Mouse (Mus musculus) ES-E14 (cell line): ENCODE measurements around the gene Tmem50a.

Source experiments
- CHD2 ChIP-seq: IDR thresholded peaks from 2 replicates; pipeline ENCODE4 v1.6.1; 2014; ENCODE audit warnings: mild to moderate bottlenecking, low read depth, low read length, inconsistent platforms
- MAFK ChIP-seq: IDR thresholded peaks from 2 replicates; pipeline ENCODE4 v1.6.1; 2014; ENCODE audit warnings: mild to moderate bottlenecking, low read depth, low read length, inconsistent platforms; ENCODE audit not compliant: insufficient read depth
- ZC3H11A ChIP-seq: IDR thresholded peaks from 2 replicates; pipeline ENCODE4 v1.6.1; 2012; ENCODE audit warnings: low read depth, mild to moderate bottlenecking, inconsistent platforms, low read length, borderline replicate concordance

DNA sequence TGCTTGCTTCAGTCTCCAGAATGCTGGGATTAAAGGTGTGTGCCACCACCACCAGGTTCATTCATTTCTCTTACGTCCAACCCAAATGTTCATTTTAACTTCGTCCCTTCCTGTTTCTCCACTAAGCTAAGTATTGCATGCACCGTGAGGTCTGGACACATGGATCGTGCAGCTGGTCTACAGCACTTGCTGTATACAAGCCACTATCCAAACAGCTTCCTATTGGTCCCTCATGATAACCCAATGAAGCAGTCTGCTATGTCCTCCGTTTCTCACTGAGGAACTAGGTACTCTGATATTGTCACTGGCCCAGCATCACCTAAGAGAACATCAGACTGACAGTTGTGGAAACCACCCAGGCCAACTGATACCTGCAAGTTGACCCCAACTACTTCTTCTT is 49.0 kb downstream of the Tmem50a start:
- TF ChIP-seq MAFK (no peak), CHD2 (no peak), ZC3H11A (no peak)
